Mouse (Mus musculus): Measurements from ENCODE around the gene Hypk. TPM values are rescaled to one million over a fixed set of nuclear protein-coding genes. Genes with fewer than 3 reads are reported as not detected.
"Not testable (repeated sequence)": the region's sequence is repeated elsewhere in the genome, so short reads cannot be mapped to it uniquely, and the experiment has no call there.

The Hypk gene
- total RNA-seq, 2 experiments from 2014 or later = 28.1 to 28.9 TPM

DNA sequence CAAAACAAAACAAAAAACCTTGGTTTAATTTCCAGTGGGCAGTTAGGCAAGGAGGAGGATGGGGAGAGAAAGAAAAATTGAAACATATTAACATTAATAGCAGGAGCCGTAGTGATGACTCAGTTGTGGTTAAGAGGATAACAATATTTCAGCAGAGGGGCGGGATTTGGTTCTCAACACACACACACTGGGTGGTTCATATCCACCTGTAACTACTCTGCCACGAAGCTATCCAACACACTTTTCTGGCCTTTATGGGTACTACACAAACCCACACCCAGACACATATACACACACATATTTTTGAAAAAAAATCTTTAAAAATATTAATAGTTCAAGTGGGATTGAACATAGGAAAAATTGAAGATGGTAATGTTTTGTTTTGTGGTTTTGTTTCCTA, 6.1 kb upstream of the Hypk start:
- intact Hi-C loops (cut with DNase I) = no loop called here
- no peak for DNase-seq

DNA sequence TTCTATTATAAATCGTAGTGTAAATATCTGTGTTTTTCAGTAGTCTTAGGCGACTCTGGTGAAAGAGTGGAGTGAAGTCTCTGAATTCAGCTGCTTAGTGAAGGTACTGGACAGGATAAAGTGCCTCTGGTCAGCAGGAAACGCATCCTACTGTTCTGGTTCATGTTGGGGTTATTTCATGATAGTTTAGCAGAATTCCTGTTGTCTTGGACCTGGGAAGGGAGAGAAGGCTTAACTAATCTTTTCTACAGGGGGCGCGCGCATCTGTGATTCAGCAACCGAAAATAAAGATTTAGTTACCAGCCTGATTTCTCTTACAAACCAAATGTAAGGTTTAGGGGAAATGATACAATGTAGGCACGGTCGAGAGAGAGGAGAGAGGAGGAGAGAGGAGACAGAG, 5.0 kb upstream of the Hypk start:
- intact Hi-C loops (cut with DNase I) = no loop called here
- peak; percentile 29 for DNase-seq

DNA sequence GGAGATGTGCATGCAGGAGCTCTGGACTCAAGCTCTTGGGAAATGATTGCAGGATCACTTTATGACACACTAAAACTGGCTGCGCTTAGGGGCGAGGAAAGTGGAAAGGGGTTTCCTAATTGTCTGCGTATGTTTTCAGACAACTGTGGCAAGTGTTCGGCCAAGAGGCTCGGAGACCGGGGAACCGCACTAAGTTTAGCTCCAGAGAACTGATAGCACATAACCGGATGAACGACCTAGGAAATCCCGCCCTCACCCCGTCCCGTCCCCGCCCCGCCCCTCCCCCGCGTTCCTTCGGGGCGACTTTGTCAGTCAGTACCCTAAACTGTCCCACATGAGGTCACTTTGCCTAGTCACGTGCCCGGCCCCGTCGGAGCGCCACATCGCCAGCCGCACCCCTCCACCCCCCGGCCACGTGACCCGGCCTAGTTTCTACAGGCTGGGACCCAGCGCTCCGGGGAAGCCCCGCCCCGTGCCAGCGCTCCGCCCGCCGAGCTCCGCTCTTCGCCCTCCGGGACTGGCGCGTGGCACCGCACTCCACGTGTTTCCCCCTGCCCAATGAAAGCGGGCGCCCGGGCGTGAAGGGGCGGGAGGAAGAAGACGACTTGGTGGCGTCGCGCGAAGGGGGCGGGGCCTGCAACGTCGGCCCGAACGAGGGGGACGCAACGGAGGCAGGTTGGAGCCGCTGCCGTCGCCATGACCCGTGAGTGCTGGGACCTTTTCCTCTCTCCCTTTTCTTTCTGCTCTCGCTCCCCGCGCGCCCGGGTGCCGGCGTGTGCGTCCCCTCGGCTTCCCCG, 4.2 kb upstream of the Hypk start, which contains the start of gene Serf2:
TSS of gene Serf2 (plus strand) at position 457 of the 797 bp plus-strand sequence.
- intact Hi-C loops (cut with DNase I) = no loop called here

GRCm38 (mm10) chr2:121449545-121450011, 3.5 kb upstream of the Hypk start:
- no peak for DNase-seq
- intact Hi-C loops (cut with DNase I) = no loop called here

More for the DNA sequence above, 4.2 kb upstream of the Hypk start, which contains the start of gene Serf2:
- peak; percentile 99 for DNase-seq

DNA sequence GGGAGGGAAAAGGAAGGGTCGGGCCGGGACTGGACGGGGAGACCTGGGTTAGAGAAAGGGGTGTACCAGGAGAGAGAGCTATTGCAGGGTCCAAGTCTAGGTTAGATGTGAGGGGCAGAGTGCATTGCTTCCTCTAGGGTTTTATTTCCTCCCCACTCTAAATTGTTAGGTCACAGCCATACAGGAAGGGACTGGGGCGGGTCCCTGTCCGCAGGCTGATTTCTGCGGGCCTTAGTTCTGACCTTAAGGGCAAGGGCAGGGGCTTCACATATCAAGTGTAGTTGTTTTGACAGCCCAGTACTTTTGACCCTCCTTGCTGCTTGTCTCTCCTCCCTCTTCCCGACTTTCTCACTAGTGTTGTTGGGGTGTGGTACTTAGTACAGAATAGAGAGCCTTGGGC, 3.0 kb upstream of the Hypk start:
- intact Hi-C loops (cut with DNase I) = no loop called here

DNA sequence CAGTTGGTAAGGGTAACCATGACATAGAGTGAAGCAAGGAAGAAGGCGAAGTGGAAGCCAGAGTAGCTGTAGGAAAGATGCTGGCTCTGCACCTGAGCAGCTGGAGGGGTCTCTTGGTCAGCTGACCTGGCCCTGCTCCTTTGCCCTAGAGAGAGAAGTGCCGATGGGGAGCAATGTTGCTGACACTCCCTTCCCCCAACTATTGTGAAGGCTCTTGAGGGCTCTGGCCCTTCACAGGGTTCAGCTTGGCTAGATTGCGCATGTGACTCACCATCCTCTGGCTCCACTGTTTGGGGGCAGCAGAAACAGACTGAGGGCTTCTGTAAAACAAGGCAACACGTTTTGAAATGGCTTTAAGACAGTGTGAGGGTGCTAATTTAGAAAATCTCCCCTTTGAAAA, 729 bp upstream of the Hypk start:
- intact Hi-C loops (cut with DNase I) = no loop called here
- no peak for DNase-seq

More for the DNA sequence above, 3.0 kb upstream of the Hypk start:
- no peak for DNase-seq

- no peak for DNase-seq
- intact Hi-C loops (cut with DNase I) = no loop called here
Observed at GRCm38 (mm10) chr2:121453917-121454316, 827 bp downstream of the Hypk start.

DNA sequence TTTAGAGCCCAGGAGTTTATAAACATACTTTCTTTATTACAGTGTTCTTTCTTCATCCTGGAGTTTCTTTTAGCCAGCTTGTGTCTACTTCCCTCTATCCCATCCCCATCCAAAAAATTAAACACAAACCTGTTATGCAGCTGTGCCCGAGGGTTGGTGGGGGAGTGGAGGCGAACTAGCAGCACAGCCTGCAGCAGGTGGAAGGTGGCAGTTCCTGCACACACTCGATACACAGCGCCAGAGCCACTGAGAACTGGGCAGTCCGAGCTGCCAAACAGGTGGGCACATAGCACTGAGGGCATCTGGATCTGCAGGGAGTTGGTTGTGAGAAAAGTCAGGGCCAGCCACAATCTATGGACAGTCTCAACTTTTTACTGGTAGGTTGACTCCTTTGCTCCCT, 2.4 kb downstream of the Hypk start:
- DNase-seq = no peak
- intact Hi-C loops (cut with DNase I) = no loop called here

- intact Hi-C loops (cut with DNase I) = no loop called here
- peak; percentile 81 for DNase-seq
Observed at GRCm38 (mm10) chr2:121456692-121457642, 3.9 kb downstream of the Hypk start, which contains the start of gene Serinc4. Serinc4 (minus strand) TSS chr2:121456781.

GRCm38 (mm10) chr2:121460071-121460470, 7.0 kb downstream of the Hypk start:
- intact Hi-C loops (cut with DNase I) = no loop called here
- no peak for DNase-seq

- intact Hi-C loops (cut with DNase I); DNase-seq: not testable (repeated sequence)
Observed at GRCm38 (mm10) chr2:121468982-121469381, 15.9 kb downstream of the Hypk start.

DNA sequence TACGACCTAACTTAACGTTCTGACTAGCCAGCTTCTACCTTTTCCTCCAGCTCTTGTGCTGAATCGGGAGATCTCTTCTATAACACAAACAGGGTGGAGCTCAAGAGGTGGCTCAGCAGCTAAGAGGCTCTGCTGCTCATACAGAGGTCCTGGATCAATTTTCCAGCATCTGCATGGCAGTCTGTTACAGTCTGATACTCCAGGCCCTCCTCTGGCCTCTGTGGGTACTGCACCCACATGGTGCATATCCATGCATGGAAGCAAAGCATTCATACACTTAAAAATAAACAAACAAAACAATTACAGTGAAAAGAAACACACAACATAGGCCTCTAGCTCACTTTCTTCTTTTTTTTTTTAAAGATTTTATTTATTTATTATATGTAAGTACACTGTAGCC, 19.7 kb downstream of the Hypk start:
- DNase-seq; intact Hi-C loops (cut with DNase I): not testable (repeated sequence)

DNA sequence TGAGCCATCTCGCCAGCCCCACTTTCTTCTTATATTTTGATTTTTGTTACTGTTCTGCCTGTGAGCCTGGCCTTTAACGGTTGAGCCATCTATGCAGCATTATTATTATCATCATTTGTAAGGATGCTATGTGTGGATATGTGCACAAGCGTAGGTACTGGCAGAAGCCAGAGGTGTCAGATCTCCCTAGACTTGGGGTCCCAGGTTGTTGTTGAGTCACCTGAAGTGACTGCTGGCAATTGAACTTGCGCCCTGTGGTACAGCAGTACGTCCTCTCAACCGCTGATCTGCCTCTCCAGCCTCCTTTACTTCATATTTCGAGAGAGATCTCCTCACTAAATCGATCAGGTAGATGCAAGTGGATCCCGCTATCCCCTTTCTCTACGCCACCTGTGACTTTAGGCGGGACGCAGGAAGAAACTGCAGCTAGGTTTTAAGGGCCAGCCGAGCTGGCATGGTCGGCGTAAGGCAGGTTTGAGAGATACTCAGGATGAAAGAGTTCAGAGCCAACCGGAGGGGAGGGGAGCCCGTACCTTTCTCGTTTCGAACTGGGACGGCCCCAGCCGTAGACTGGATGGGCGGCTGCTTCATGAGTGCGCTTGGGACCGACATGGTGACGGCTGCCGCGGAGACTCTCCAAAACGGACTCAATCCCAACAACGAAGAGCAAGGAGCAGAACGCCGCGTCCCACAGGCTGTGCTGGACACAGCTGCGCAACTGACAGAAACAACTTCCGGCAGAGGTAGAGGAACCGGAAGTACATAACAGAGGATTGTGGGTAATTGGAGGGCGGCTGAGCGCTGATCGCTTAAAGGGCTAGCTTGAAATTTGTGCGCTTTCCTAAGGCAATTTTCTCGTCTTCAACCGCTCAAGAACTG, 20.4 kb downstream of the Hypk start, which contains the start of gene Mfap1b:
TSS of gene Mfap1b (minus strand) at position 767 of the 879 bp plus-strand sequence.
- peak; percentile 77 for DNase-seq
- intact Hi-C loops (cut with DNase I) = not testable (repeated sequence)

- intact Hi-C loops (cut with DNase I) = no loop called here
- no peak for DNase-seq
Observed at GRCm38 (mm10) chr2:121474180-121474535, 21.1 kb downstream of the Hypk start.

DNA sequence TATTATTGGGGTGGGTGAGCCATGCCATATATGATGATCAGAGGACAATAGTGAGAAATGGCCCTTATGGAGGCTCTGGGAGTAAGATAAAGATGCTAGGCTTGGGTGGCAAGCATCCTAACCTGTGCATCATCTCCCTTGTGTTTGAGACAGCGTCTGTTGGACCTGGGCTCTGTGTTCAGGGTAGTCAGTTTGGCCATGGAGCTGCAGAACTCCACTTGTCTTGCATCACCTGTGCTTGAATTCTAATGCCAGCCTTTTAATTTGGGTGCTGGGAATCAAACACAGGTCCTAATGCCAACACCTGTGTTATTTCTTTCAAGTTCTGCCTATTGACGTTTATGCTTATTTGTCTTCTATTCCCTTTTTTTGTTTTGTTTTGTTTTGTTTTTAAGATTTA, 22.2 kb downstream of the Hypk start:
- DNase-seq; intact Hi-C loops (cut with DNase I): not testable (repeated sequence)

DNA sequence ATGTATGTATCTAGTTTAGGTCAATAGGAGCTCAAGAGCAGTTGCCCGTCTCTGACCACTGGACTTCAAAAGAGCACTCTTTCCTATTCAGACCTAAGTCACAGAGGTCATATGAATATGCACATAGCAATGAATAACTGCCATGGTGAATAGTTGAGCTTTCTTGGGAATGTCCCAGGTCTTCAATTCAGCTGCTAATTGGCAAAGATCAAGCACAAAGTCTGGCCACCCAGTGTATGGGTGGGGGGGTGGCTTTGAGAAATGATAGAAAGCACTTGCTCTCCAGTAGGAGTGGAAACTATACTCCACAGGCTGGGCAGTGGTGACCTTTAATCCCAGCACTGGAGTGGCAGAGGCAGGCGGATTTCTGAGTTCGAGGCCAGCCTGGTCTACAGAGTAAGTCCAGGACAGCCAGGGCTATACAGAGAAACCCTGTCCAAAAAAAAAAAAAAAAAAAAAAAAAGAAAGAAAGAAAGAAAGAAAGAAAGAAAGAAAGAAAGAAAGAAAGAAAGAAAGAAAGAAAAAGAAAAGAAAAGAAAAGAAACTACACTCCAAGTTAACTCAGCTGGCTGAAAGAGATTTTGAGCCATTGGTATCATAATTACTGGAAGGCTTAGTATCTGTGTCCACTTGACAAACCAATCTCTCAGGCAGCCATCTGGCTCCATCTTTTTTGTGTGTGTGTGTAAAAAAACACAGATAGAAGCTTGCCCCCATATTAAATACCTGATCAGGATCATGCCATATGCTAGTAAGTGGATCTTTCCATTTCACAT, 24.6 kb downstream of the Hypk start:
- intact Hi-C loops (cut with DNase I) = no loop called here
- no peak for DNase-seq

DNA sequence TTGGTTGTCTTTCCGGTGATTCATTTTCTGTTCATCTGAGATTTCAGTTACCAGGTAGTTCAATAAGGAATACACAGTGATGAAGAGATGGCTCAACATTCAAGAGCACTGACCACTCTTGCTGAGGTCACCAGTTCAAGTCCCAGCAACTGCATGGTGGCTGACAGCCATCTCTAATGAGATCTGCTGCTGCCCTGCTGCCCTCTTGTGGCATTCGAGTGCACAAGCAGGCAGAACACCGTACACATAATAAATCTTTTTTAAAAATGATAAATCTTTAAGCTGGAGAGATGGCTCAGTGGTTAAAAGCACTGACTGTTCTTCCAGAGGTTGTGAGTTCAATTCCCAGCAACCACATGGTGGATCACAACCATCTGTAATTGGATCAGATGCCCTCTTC, 27.4 kb downstream of the Hypk start:
- no peak for DNase-seq
- intact Hi-C loops (cut with DNase I) = no loop called here

DNA sequence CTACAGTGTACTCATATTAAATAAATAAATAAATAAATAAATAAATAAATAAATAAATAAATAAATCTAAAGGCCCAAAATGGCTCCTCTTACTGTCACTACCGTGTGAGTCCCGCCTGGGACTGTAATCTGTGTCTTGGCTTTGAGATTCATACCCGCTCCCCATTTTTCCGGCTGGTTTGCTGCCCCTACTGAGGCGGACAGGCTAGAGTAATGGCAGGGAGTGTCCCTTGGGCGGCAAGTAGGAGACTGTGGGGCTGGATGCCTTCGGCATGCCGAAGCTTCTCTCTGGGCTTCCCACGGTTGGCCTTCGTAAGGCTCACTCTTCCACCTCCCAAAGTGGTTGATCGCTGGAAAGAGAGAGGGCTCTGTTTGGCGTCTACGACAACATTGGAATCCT, 27.8 kb downstream of the Hypk start:
- DNase-seq; intact Hi-C loops (cut with DNase I): not testable (repeated sequence)

- DNase-seq = no peak
- intact Hi-C loops (cut with DNase I) = no loop called here
Observed at GRCm38 (mm10) chr2:121483576-121483975, 30.5 kb downstream of the Hypk start.

Measured in left cerebral cortex, postnatal 4 days (tissue).